Mouse (Mus musculus) embryonic facial prominence, embryonic 13.5 days (tissue): ENCODE data around the gene Spg7. TPM values are rescaled to one million over a fixed set of nuclear protein-coding genes. Genes with fewer than 3 reads are reported as not detected.
A peak's percentile ranks its signal among the peaks of the same experiment; 100 is the strongest.
"Not testable (repeated sequence)": the region's sequence is repeated elsewhere in the genome, so short reads cannot be mapped to it uniquely, and the experiment has no call there.

Source experiments
- ATAC-seq: fragments of 200-750 bp; cut with Nextera tagmentation; 2 replicates; pipeline ENCODE4 v1.8.0; 2017; ENCODE audit warnings: low read depth; ENCODE audit not compliant: insufficient number of reproducible peaks, insufficient read depth, low FRiP score, low TSS enrichment
- H3K27ac ChIP-seq: fragments of 300-500 bp; sonication (generic); 2 replicates; pipeline ENCODE4 v1.5.1; 2015; ENCODE audit warnings: moderate library complexity, mild to moderate bottlenecking, inconsistent platforms
- H3K27me3 ChIP-seq: fragments of 300-500 bp; sonication (generic); 2 replicates; pipeline ENCODE4 v1.6.1; 2015; ENCODE audit warnings: mild to moderate bottlenecking, inconsistent platforms
- H3K36me3 ChIP-seq: fragments of 300-500 bp; sonication (generic); 2 replicates; pipeline ENCODE4 v1.6.1; 2015; ENCODE audit warnings: mild to moderate bottlenecking, inconsistent platforms
- H3K4me1 ChIP-seq: fragments of 300-500 bp; sonication (generic); 2 replicates; pipeline ENCODE4 v1.6.1; 2015; ENCODE audit warnings: inconsistent platforms
- H3K4me2 ChIP-seq: fragments of 300-500 bp; sonication (generic); 2 replicates; pipeline ENCODE4 v1.6.1; 2015; ENCODE audit warnings: moderate library complexity, mild to moderate bottlenecking, inconsistent platforms
- H3K4me3 ChIP-seq: fragments of 300-500 bp; sonication (generic); 2 replicates; pipeline ENCODE4 v1.5.1; 2015; ENCODE audit warnings: mild to moderate bottlenecking, inconsistent platforms
- H3K9ac ChIP-seq: fragments of 300-500 bp; sonication (generic); 2 replicates; pipeline ENCODE4 v1.6.1; 2015; ENCODE audit warnings: mild to moderate bottlenecking, inconsistent platforms
- H3K9me3 ChIP-seq: fragments of 300-500 bp; sonication (generic); 2 replicates; pipeline ENCODE4 v1.6.1; 2016; ENCODE audit warnings: inconsistent platforms
- WGBS: fragments of 180-500 bp; shearing (Covaris S2); methylation state at CpG from one replicate; pipeline ENCODE4 v1.1.7; 2015; ENCODE audit warnings: mixed read lengths; 5-methylcytosine and 5-hydroxymethylcytosine counted together
- polyA plus RNA-seq: library from polyadenylated mRNA; unstranded; fragments of >200 nt; fragmentation: Nextera tagmentation; extraction: Ambion mirVana; gene quantifications from 2 replicates; pipeline ENCODE4 v1.2.1, GENCODE M21; 2015

Spg7 gene
- polyA plus RNA-seq, 1 experiment from 2014 or later: 47.9 TPM

DNA sequence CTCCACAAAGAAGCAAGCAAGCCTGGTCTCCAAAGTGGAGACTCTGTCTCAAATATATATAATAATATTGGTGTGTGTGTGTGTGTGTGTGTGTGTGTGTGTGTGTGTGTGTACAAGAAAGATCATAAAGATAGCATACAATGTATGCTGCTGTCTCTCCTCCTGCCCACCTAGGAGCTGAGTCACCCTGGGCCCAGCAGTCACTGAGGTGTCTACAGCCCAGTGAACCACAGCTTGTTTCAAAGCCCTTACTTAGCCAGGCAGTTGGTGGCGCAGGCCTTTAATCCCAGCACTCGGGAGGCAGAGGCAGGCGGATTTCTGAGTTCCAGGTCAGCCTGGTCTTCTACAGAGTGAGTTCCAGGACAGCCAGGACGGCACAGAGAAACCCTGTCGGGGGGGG, 32.7 kb upstream of the Spg7 start:
- H3K4me1 ChIP-seq: peaks cover 27% of the 10 kb centered on the region
- not testable (repeated sequence) for H3K9me3 ChIP-seq, ATAC-seq, H3K36me3 ChIP-seq, H3K27me3 ChIP-seq, H3K4me2 ChIP-seq, H3K27ac ChIP-seq, H3K9ac ChIP-seq, H3K4me3 ChIP-seq
- WGBS: 82% methylated on average over 5 of the region's 5 CpGs

DNA sequence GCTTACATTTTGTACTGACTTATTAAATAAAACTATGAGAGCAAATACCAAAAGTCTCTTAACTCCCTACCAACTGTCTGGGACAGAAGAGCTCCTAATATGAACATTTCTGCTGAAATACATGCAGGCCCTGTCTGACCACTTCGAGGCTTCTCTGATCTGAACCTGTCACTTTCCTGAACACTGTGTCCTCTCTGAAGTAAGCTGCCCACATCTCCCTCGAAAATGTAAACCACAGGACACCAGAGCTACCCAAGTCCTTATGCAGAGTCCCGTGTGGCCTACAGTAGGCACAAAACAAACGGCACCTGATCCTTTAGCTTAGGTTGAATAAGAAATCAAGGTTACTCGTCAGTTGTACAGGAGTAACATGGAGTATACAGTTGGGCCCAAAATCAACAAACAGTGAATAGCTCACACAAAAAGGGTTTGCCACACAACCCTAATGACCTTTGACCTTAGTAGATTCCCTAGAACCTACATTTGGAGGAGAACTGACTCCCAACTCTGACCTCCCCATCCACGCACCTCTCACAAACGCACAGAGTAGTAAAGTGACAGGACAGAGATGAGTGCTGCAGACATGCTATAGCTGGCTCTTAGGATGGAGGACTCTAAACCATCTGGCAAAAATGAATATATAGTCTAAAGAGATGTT, 31.3 kb upstream of the Spg7 start:
- H3K36me3 ChIP-seq: 0 out of 2 replicates have a peak, but pooled peaks cover 5% of the 10 kb centered on the region
- H3K4me2 ChIP-seq: no peak overlapping the region
- no peaks in the 10 kb centered on the region for H3K9me3 ChIP-seq
- H3K27ac ChIP-seq: no peak overlapping the region
- no peaks in the 10 kb centered on the region for H3K27me3 ChIP-seq
- H3K4me3 ChIP-seq: no peak overlapping the region
- no peak for ATAC-seq
- WGBS: 84% methylated on average over 7 of the region's 7 CpGs
- no peak overlapping the region for H3K9ac ChIP-seq
- peaks cover 23% of the 10 kb centered on the region for H3K4me1 ChIP-seq

- Histone ChIP-seq H3K27ac (no peak overlapping the region), H3K9ac (no peak overlapping the region), H3K4me2 (no peak overlapping the region), H3K4me1 (peaks cover 24% of the 10 kb centered on the region; the same call in 1 of the 2 replicates), H3K9me3 (no peaks in the 10 kb centered on the region), H3K4me3 (no peak overlapping the region), H3K27me3 (no peaks in the 10 kb centered on the region), H3K36me3 (0 out of 2 replicates have a peak, but pooled peaks cover 5% of the 10 kb centered on the region)
- ATAC-seq: no peak
These were observed 30.0 kb upstream of the Spg7 start for GRCm38 (mm10) chr8:123032730-123033129.

- H3K4me2 ChIP-seq: no peak overlapping the region
- no peaks in the 10 kb centered on the region for H3K9me3 ChIP-seq
- no peak for ATAC-seq
- no peak overlapping the region for H3K9ac ChIP-seq
- H3K36me3 ChIP-seq: no peaks in the 10 kb centered on the region
- H3K27ac ChIP-seq: no peak overlapping the region
- peaks cover 24% of the 10 kb centered on the region; the same call in 1 of the 2 replicates for H3K4me1 ChIP-seq
- H3K27me3 ChIP-seq: no peaks in the 10 kb centered on the region
- no peak overlapping the region for H3K4me3 ChIP-seq
These were observed 29.3 kb upstream of the Spg7 start for GRCm38 (mm10) chr8:123033431-123033830.

GRCm38 (mm10) chr8:123034171-123034570, 28.6 kb upstream of the Spg7 start:
- WGBS: 81% methylated on average over 6 of the region's 6 CpGs
- H3K4me3 ChIP-seq: no peak overlapping the region
- no peaks in the 10 kb centered on the region for H3K36me3 ChIP-seq
- no peak for ATAC-seq
- peaks cover 26% of the 10 kb centered on the region for H3K4me1 ChIP-seq
- no peak overlapping the region for H3K9ac ChIP-seq
- no peaks in the 10 kb centered on the region for H3K27me3 ChIP-seq
- H3K27ac ChIP-seq: no peak overlapping the region
- no peaks in the 10 kb centered on the region for H3K9me3 ChIP-seq
- H3K4me2 ChIP-seq: no peak overlapping the region

DNA sequence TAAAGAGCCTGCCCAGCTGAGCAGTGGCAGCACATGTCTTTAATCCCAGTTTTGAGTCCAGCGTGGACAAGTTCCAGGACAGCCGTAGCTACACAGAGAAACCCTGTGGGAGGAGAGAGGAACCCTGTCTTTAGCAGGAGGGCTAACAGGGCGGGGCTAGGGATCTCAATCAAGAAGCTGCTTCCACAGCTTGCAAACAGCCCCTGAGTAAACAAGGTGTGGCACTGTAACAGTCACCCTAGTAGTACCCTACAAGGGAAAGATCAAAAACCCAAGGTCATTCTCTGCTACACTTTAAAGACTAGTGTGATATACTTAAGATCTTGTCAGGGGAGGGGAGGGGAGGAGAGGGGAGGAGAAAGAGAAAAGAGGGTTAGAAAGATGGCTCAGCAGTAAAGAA, 25.8 kb upstream of the Spg7 start:
- Histone ChIP-seq H3K4me1 (peaks cover 44% of the 10 kb centered on the region), H3K9ac (no peak overlapping the region), H3K36me3 (no peaks in the 10 kb centered on the region), H3K27ac (no peak overlapping the region), H3K27me3 (no peaks in the 10 kb centered on the region), H3K9me3 (no peaks in the 10 kb centered on the region), H3K4me3 (no peak overlapping the region), H3K4me2 (no peak overlapping the region)
- 51% methylated on average over 3 of the region's 3 CpGs for WGBS
- ATAC-seq: no peak

- Histone ChIP-seq H3K27ac (no peak overlapping the region), H3K36me3 (no peaks in the 10 kb centered on the region), H3K4me3 (no peak overlapping the region), H3K9me3 (no peaks in the 10 kb centered on the region), H3K27me3 (no peaks in the 10 kb centered on the region), H3K4me1 (peaks cover 44% of the 10 kb centered on the region), H3K9ac (no peak overlapping the region), H3K4me2 (no peak overlapping the region)
- 88% methylated on average over 11 of the region's 11 CpGs for WGBS
- ATAC-seq: no peak
These were observed 25.3 kb upstream of the Spg7 start for GRCm38 (mm10) chr8:123037487-123037886.

DNA sequence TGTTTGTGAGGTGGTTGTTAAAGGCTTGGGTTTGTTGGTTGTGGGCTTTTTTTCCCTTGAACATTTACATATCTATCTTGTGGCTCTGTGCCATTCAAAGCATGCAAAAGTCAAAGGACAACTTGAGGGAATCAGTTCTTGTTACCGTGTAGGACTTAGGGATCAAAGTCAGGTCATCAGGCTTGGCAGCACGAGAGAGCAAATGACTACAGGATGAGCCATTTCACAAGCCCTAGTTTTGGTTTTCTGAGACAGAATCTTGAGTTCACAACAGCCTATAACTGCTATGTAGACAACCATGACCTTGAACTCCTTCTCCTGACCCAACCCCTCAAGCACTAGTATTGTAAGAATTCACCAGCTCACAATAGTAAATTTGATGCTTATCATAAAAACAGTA, 24.4 kb upstream of the Spg7 start:
- ATAC-seq: no peak
- Histone ChIP-seq H3K27me3 (no peaks in the 10 kb centered on the region), H3K4me1 (peaks cover 48% of the 10 kb centered on the region), H3K9ac (no peak overlapping the region), H3K4me2 (no peak overlapping the region), H3K36me3 (no peaks in the 10 kb centered on the region), H3K4me3 (no peak overlapping the region), H3K27ac (no peak overlapping the region), H3K9me3 (no peaks in the 10 kb centered on the region)
- WGBS: 78% methylated on average over 2 of the region's 2 CpGs

- Histone ChIP-seq H3K4me1 (peaks cover 47% of the 10 kb centered on the region), H3K4me3 (peak overlapping the region; percentile 100), H3K9ac (peak overlapping the region; percentile 4; the same call in 1 of the 2 replicates), H3K4me2 (peak overlapping the region; percentile 70), H3K27me3 (no peaks in the 10 kb centered on the region), H3K36me3 (peaks cover 4% of the 10 kb centered on the region; the same call in 1 of the 2 replicates), H3K9me3 (no peaks in the 10 kb centered on the region), H3K27ac (0 out of 2 replicates have a peak overlapping the region, but pooled peaks have one; percentile 97)
- WGBS: 75% methylated on average over 11 of the region's 11 CpGs
- no peak for ATAC-seq
These were observed 23.2 kb upstream of the Spg7 start for GRCm38 (mm10) chr8:123039376-123040109.

DNA sequence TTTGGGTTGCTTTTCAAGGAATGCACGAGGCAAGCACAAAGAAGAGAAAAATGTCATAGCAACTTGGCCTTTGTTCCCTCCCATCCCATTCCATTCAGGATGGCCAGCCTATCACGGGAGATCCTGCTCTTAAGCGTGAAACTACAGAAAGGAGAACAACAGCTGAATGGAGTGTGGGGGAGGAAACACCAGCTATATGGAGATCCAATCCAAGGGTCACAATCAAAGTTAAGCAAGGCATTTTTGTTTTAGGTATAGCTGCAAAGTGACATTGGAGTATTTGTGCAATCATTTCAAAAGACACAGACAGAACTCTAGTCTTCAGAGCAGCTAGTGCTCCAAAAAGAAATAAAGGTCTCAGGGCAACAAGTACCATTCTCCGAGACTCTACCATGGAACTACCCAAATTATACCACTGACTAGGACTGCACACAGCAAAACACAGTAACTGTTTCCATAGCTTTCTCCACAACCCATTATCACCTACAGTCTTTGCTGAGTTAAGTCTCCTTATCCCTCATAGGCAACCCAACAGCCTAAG, 22.6 kb upstream of the Spg7 start:
- Histone ChIP-seq H3K4me2 (peak overlapping the region; percentile 70), H3K36me3 (peaks cover 6% of the 10 kb centered on the region; the same call in 1 of the 2 replicates), H3K4me3 (peak overlapping the region; percentile 100), H3K9me3 (no peaks in the 10 kb centered on the region), H3K27me3 (no peaks in the 10 kb centered on the region), H3K4me1 (peaks cover 42% of the 10 kb centered on the region), H3K9ac (peak overlapping the region; percentile 100; the same call in 1 of the 2 replicates), H3K27ac (0 out of 2 replicates have a peak overlapping the region, but pooled peaks have one; percentile 97)
- 11% methylated on average over 4 of the region's 4 CpGs for WGBS
- no peak for ATAC-seq

GRCm38 (mm10) chr8:123041008-123041773, 21.6 kb upstream of the Spg7 start:
- Histone ChIP-seq H3K4me1 (peaks cover 36% of the 10 kb centered on the region), H3K9me3 (no peaks in the 10 kb centered on the region), H3K27me3 (no peaks in the 10 kb centered on the region), H3K4me3 (peak overlapping the region; percentile 100), H3K36me3 (peaks cover 6% of the 10 kb centered on the region; the same call in 1 of the 2 replicates), H3K4me2 (peak overlapping the region; percentile 70), H3K27ac (peak overlapping the region; percentile 97), H3K9ac (peak overlapping the region; percentile 100)
- no peak for ATAC-seq
- WGBS: under 1% methylated on average over 68 of the region's 71 CpGs
